ENCODE assay signal across 1 mouse cellular context in the genomic region with DNA sequence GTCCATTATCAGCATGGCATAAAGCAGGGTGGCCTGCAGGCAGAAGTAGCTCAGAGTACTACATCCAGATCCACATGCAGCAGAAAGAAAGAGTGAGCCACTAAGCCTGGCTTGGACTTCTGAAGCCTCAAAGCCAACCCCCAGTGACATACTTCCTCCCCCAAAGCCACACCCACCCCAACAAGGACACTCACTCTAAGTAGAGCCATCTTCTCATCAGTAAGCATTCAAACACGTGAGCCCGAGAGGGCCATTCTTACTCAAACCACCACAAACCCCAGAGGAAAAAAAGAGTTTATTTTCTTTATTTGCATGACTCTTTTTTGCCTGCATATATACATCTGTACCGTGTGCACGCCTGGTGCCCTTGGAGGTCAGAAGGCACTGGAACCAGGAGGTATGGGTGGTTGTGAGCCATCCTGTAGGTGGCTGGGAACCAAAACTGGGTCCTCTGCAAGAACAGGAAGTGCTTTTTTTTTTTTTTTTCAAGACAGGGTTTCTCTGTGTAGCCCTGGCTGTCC.
TF ChIP-seq lines count a peak whose summit lies in the region.

No protein-coding gene starts in this region.

TF ChIP-seq in CH12.LX, 34 proteins besides CTCF, POLR2A, EP300 and RAD21 (continued from another document):
- TF ChIP-seq NELFE (IDR thresholded peaks at IDR 0.05; ENCODE audit: low read depth, low read length) = no peak; the same call in 1 of the 2 replicates
- TF ChIP-seq TCF12 (IDR thresholded peaks at IDR 0.05; ENCODE audit: low read depth, low read length) = no peak
- no peak for TF ChIP-seq RCOR1 (conservative IDR thresholded peaks at IDR 0.05; ENCODE audit: low read depth, low read length)
- no peak for TF ChIP-seq ELF1 (IDR thresholded peaks at IDR 0.05; ENCODE audit: low read depth, low read length)
- peak; percentile 50; the same call in 1 of the 2 replicates for TF ChIP-seq IRF4 (IDR thresholded peaks at IDR 0.05; ENCODE audit: low read depth, low read length)
- TF ChIP-seq HCFC1 (IDR thresholded peaks at IDR 0.05; ENCODE audit: low read depth, low read length) = no peak
- TF ChIP-seq CHD1 (IDR thresholded peaks at IDR 0.05; ENCODE audit: low read depth, low read length) = no peak
- TF ChIP-seq SIN3A (IDR thresholded peaks at IDR 0.05; ENCODE audit: low read length) = no peak
- TF ChIP-seq MEF2A (IDR thresholded peaks at IDR 0.05; ENCODE audit: borderline replicate concordance, low read depth, low read length) = no peak
- TF ChIP-seq ZNF384 (IDR thresholded peaks at IDR 0.05; ENCODE audit: low read depth, low read length) = peak; percentile 96
- peak; percentile 86 for TF ChIP-seq BHLHE40 (IDR thresholded peaks at IDR 0.05; ENCODE audit: low read depth, low read length)
- TF ChIP-seq MXI1 (IDR thresholded peaks at IDR 0.05; ENCODE audit: low read depth, low read length) = no peak; the same call in 1 of the 2 replicates
- peak; percentile 84; the same call in 1 of the 2 replicates for TF ChIP-seq MYC (IDR thresholded peaks at IDR 0.05; ENCODE audit: low read depth, low read length)
- 0 out of 2 replicates have a peak, but pooled peaks have one; percentile 9 for TF ChIP-seq KAT2A (IDR thresholded peaks at IDR 0.05; ENCODE audit: insufficient replicate concordance, low read length)
- no peak for TF ChIP-seq UBTF (IDR thresholded peaks at IDR 0.05; ENCODE audit: low read depth, low read length)
- no peak for TF ChIP-seq ETS1 (conservative IDR thresholded peaks at IDR 0.05; ENCODE audit: low read depth, low read length)
- TF ChIP-seq TBP (conservative IDR thresholded peaks at IDR 0.05; ENCODE audit: low read depth, low read length) = no peak; the same call in 1 of the 2 replicates
- peak; percentile 35; the same call in 1 of the 2 replicates for TF ChIP-seq ZMIZ1 (IDR thresholded peaks at IDR 0.05; ENCODE audit: low read depth, low read length)
